Mouse (Mus musculus) inflammation-experienced regulatory T-cells, adult 6 months (primary cell): ENCODE measurements around the gene Gm5431. TPM values are rescaled to one million over a fixed set of nuclear protein-coding genes. Genes with fewer than 3 reads are reported as not detected.
"Not testable (repeated sequence)": the region's sequence is repeated elsewhere in the genome, so short reads cannot be mapped to it uniquely, and the experiment has no call there.

Experiments used
- ATAC-seq: one replicate; pipeline ENCODE4 v1.8.0; 2017
- polyA plus RNA-seq, 3 experiments: library from polyadenylated mRNA; unstranded; fragments of 100-300 nt; shearing (Covaris generic); gene quantifications; one replicate each; pipeline ENCODE4 v1.2.1; 2017

Gene Gm5431
- polyA plus RNA-seq, 3 experiments from 2014 or later = 0.22 to 0.59 (median 0.56) TPM

DNA sequence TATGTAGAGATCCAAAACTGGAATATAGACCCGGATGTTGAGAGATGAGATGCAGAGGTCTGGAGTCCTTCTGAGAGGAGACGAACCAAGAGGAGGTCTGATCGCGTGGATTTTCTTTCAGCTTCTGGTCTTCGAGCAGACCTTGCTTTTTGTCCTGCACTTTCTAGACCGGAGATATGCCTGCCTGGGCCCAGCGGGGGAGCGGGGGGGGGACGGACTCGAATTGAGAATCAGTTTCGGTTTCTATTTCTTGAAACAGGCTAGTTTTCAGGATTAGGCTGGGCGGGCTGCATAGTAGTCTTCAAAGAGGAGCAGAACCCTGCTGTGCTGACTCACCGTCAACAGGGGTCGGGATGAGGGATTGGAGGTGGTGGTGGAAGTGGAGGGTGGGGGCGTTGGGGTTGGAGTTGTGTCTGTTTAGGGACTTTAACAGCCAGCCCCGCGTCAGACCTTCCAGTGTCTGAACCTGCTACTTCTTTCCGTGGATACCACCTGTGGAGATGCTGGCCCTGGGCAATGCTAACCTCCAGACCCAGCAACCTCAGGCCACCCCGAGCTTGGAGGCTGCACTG lies 30.7 kb downstream of the Gm5431 start, which contains the start of gene Irgm1:
Gene Irgm1 (minus strand): TSS at position 483 of the 572 bp plus-strand sequence.
- peak; percentile 75 for ATAC-seq

- no peak for ATAC-seq
Observed at GRCm38 (mm10) chr11:48870781-48871180, 31.2 kb downstream of the Gm5431 start.

- no peak for ATAC-seq
Observed at GRCm38 (mm10) chr11:48869380-48870110, 32.5 kb downstream of the Gm5431 start.

DNA sequence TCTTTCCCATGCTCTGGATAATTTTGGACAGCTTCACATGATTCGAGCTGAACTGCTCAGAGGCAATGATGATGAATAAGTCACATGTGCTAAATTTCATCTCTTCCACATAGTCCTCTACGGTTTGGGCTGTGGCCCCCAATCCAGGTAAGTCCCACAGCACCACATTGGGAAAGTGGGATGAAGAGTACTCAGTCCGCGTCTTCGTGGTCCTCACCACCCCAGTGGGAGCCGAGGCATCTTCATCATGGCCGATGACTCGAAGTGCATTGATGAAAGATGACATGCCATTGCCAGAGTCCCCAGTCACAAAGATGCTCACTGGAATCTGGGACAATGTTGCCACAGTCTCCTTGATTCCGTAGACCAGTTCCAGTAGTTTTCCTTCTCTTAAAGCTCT lies 35.5 kb downstream of the Gm5431 start:
- ATAC-seq = no peak

- ATAC-seq = no peak
Observed at GRCm38 (mm10) chr11:48863808-48864207, 38.2 kb downstream of the Gm5431 start.

DNA sequence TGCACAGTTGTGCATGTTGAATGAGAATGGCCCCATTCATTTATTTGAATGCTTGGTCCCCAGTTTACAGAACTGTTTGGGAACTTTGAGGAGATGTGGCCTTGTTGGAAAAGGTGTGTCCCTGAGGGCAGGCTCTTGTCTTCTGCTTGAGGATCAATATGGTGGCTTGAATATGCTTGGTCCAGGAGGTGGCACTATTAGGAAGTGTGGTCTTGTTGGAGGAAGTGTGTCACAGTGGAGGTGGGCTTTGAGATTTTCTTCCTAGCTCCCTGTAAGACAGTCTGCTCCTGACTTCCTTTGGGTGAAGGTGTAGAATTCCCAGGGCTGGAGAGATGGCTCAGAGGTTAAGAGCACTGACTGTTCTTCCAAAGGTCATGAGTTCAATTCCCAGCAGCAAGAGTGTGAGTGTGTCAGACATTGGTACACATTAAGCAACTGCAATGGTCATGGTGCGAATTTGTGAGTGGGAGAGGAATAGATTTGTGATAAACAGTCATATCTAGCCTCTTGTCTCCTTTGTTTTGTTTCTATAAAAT lies 39.2 kb downstream of the Gm5431 start:
- ATAC-seq = no peak

DNA sequence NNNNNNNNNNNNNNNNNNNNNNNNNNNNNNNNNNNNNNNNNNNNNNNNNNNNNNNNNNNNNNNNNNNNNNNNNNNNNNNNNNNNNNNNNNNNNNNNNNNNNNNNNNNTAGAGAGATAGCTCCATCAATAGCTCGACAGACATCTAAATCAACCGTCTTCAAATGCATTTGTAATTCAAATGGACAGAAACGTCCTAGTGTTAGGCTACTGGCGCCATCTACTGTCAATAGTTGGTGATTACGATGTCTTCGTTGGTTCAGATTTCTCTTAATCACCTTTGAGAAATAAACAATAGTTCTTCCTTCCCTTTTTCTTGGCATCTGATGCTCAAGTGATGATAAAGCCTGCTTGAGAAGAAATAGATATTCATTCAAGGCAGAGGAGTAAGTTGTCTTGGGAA lies 43.0 kb downstream of the Gm5431 start:
- ATAC-seq = no peak

DNA sequence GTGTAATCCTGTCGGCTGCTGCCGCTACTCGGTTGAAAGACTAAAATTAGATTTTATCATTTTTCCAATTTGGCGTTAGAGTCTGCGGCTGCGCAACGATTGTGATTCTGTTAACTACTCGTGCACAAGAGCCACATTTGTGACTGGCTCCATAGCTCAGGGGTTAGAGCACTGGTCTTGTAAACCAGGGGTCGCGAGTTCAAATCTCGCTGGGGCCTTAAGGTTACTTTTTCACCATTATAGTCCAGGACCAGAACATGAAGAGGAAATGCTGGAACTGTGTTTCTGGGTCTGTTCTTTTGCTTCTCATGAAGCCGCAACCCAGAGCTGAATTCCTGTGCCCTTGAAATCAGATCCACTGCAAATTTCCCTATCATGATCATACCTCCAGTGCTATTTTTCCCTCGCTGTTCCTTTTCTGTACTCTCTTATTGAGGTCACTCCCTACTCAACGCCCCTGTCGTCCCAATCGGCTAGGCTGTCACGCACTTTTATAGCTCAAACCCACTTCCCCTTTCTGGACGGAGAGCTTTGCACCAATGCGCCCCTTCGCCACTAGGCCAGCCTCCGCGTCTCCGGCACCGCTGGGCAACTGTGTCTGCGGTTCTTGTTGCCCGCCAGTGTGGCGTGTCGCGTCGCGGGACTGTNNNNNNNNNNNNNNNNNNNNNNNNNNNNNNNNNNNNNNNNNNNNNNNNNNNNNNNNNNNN lies 48.4 kb downstream of the Gm5431 start:
- peak; percentile 47 for ATAC-seq

DNA sequence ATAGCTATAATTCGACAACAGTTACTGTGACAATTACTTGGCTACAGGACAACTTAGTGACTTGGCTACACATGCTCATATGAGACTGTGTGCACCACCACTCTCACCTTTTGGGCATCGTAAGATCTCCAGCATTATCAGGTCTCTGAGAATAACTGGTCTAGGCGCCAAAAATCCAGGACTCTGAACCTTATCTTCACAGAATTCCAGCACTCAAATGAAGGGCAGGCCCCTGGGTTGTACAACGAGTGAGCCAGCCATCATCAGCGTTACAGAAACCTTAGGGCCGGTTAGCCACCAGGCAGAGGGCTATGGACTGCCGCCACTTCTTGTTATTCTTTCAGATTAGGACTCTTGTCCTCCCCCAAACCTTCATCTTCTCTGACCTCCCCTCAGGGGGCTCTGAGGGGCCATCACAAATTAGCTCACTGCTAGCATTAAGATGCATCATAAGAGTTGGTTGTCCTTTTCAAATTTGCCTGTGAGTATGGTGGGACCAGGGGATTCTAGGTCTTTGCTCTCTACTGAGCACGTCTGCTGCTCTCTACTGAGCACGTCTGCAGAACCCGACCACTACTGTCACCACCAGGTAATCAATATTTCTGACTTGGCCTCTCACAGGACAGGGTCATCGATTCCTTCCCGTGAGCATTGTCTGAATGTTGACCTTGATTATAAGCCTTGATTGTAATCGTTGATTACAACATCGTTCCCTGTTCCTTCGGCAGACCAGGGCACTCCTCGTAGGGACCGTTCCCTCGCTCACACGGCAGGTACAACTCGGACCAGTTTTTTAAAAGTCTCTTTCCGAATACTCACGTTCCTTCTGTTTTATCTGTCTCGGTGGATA lies 49.2 kb downstream of the Gm5431 start:
- no peak for ATAC-seq

- no peak for ATAC-seq
Observed at GRCm38 (mm10) chr11:48852190-48852589, 49.8 kb downstream of the Gm5431 start.

- ATAC-seq = no peak
Observed at GRCm38 (mm10) chr11:48851270-48851995, 50.6 kb downstream of the Gm5431 start.

- no peak for ATAC-seq
Observed at GRCm38 (mm10) chr11:48850240-48850639, 51.8 kb downstream of the Gm5431 start.

- ATAC-seq = no peak
Observed at GRCm38 (mm10) chr11:48846881-48847280, 55.1 kb downstream of the Gm5431 start.

- not testable (repeated sequence) for ATAC-seq
Observed at GRCm38 (mm10) chr11:48846362-48846761, 55.7 kb downstream of the Gm5431 start.

DNA sequence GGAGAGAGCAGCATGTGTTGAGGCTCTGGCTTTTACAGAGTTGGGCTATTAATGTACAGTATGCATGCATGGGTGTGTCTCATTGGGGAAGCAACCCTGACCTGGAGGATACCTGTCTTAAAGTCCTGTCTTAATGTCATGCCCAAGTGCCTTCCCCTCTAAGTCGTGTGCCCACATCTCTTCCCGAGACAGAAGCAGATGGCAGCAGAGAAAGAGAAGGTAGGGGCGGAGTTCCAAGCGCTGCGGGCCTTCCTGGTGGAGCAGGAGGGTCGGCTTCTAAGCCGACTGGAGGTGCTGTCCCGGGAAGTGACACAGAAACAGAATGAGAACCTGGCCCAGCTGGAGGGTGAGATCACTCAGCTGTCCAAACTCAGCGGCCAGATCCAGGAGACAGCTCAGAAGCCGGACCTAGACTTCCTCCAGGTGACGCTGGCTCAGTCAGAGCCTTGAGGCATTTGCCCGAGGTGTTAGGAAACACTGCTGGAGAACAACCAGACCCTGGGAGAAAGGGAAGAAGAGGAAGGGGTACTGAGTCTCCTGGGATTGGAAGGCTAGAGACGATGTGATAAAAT lies 56.7 kb downstream of the Gm5431 start:
- no peak for ATAC-seq

DNA sequence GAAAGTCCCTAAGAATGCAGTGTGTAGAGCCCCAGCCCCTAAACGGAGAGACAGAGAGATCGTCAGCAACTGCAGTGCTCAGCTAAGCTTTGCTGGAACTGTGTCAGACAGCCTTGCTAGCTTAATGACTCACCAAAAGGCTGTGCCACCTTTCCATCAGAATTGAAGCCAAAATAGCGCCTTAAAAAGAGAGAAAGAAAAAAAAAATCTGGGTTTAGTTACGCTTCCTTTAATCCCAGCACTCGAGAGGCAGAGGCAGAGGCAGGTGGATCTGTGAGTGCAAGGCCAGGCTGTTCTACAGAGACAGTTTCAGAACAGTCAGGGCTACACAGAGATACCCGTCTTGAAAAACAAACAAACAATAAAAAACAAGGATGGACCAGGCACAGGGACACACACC lies 57.7 kb downstream of the Gm5431 start:
- ATAC-seq = no peak

DNA sequence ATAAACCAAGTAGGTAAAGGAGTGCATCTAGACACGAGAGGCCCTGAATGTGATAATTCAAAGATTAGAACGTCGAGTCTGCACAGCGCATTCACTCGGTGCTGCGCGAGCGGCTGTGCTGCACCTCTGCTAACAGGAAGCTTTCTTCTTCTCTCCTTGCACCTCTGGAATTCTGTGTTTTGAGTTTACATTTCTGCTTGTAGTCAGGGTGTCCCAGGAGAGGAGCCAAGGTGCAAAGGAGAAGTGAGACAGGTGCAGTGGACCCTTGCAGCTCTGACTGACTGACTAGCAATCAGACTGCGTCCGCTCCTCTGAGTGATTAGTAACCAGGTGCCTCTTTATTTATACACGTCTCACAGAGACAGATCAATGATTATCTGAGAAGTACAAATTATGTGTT lies 58.8 kb downstream of the Gm5431 start:
- no peak for ATAC-seq

GRCm38 (mm10) chr11:48842378-48842792 lies 59.6 kb downstream of the Gm5431 start:
- no peak for ATAC-seq

DNA sequence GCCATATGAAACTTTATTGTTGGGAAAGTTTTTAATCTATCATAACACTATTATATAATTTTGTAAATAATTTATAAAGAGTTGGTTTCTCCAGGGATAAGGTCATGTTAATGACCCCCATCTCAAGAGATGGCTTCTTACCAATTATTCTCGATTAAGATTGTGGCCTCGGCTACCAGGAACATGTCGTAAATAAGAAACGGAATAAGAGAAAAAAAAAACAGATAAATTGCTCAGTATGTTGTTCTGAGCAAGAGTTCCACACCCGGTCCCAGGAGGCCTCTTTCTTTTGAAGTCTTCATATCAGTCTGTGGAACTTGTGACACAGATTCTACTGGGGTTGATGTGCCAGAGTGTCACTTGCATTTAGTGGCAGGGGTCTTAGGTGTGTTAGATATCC lies 60.8 kb downstream of the Gm5431 start:
- ATAC-seq = no peak

DNA sequence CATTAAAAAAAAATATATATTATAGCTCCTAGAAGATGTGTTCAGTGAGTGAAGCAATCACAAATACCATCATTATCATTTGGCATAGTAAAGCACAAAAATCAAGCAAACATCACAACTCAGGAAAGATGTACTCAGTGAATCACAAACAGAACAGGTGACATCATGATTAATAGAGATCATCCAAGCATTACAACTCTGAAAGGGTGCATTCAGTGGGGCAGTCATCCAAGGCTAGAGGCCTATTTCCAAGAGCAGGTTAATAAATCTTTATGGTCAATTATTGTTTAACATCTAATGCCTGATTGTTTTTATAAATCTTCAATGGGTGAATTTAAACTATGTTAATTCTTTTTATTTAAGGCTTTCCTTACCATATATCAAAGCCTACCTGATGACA lies 61.2 kb downstream of the Gm5431 start:
- no peak for ATAC-seq

DNA sequence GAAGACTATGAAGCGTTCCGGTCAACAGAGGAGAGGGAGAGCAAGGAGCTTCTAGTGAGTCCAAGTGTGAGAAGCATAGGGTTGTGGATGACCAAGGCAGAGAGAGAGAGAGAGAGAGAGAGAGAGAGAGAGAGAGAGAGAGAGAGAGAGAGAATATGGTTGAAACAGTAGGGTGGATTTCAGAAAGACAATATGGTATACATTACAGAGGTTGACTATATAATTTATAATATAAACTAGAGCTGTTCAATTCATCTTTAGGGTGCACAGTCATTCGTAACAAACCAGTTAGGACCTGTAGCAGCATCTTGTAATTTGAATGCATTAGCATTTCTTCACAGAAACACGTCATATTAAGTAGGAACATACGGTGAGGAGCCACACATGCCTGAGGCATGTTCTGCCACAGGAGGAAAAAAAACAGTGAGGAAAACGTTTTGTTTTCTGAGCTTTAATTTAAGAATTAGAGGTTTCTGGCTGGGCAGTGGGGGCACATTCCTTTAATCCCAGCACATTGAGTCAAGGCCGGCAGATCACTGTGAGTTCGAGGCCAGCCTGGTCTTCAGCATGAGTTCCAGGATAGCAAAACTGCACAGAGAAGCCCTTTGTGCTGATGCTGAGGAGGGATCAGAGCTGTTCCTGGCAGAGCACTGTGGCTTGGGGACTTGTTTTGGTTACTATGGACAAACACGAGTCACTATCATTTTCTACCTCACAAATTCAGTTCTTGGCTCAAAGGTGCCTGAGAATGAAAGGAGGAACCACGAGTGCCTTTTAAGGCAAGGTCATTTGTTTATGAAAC lies 62.9 kb downstream of the Gm5431 start:
- no peak for ATAC-seq
